Mouse (Mus musculus): ENCODE data around the gene Tpsb2. TPM values are rescaled to one million over a fixed set of nuclear protein-coding genes. Genes with fewer than 3 reads are reported as not detected.

Tpsb2 gene
- polyA plus RNA-seq, 1 experiment from 2014 or later, result 209 TPM

Other genes starting within 250 kb of the Tpsb2 start
- 6.1 and 6.6 TPM in 2 replicates for gene Ptx4, start 245.5 kb upstream of the Tpsb2 start, polyA plus RNA-seq (2015; fragmentation: Nextera tagmentation; extraction: Ambion mirVana)
- gene Clcn7, start 232.9 kb upstream of the Tpsb2 start, polyA plus RNA-seq (2015; fragmentation: Nextera tagmentation; extraction: Ambion mirVana), result 25.2 and 26.4 TPM in 2 replicates
- 0.08 TPM in 1 of 2 replicates, not detected in the other for gene Ccdc154, start 203.8 kb upstream of the Tpsb2 start, polyA plus RNA-seq (2015; fragmentation: Nextera tagmentation; extraction: Ambion mirVana)
- gene Gm38655, start 190.8 kb upstream of the Tpsb2 start, polyA plus RNA-seq (2015; fragmentation: Nextera tagmentation; extraction: Ambion mirVana), result not detected in 2 replicates
- gene BC003965, start 181.8 kb upstream of the Tpsb2 start, polyA plus RNA-seq (2015; fragmentation: Nextera tagmentation; extraction: Ambion mirVana), result 31.4 and 33.6 TPM in 2 replicates
- gene Unkl, start 177.9 kb upstream of the Tpsb2 start, polyA plus RNA-seq (2015; fragmentation: Nextera tagmentation; extraction: Ambion mirVana), result 9.1 and 9.9 TPM in 2 replicates
- 34.9 and 41.6 TPM in 2 replicates for gene Gnptg, start 126.2 kb upstream of the Tpsb2 start, polyA plus RNA-seq (2015; fragmentation: Nextera tagmentation; extraction: Ambion mirVana)
- 45.2 and 50.8 TPM in 2 replicates for gene Tsr3, start 126.1 kb upstream of the Tpsb2 start, polyA plus RNA-seq (2015; fragmentation: Nextera tagmentation; extraction: Ambion mirVana)
- 0.46 and 0.61 TPM in 2 replicates for gene Baiap3, start 109.9 kb upstream of the Tpsb2 start, polyA plus RNA-seq (2015; fragmentation: Nextera tagmentation; extraction: Ambion mirVana)
- 513 and 522 TPM in 2 replicates for gene Ube2i, start 91.7 kb upstream of the Tpsb2 start, polyA plus RNA-seq (2015; fragmentation: Nextera tagmentation; extraction: Ambion mirVana)
- 10.6 and 12.6 TPM in 2 replicates for gene Prss34, start 67.9 kb upstream of the Tpsb2 start, polyA plus RNA-seq (2015; fragmentation: Nextera tagmentation; extraction: Ambion mirVana)
- gene Prss28, start 57.7 kb upstream of the Tpsb2 start, polyA plus RNA-seq (2015; fragmentation: Nextera tagmentation; extraction: Ambion mirVana), result not detected in 2 replicates
- not detected in 2 replicates for gene Prss29, start 47.7 kb upstream of the Tpsb2 start, polyA plus RNA-seq (2015; fragmentation: Nextera tagmentation; extraction: Ambion mirVana)
- gene Tpsab1, start 20.7 kb upstream of the Tpsb2 start, polyA plus RNA-seq (2015; fragmentation: Nextera tagmentation; extraction: Ambion mirVana), result 5.0 and 5.3 TPM in 2 replicates
- gene Tpsg1, start 3.0 kb downstream of the Tpsb2 start, polyA plus RNA-seq (2015; fragmentation: Nextera tagmentation; extraction: Ambion mirVana), result 14.4 and 16.6 TPM in 2 replicates
- 3.8 and 4.8 TPM in 2 replicates for gene Cacna1h, start 67.5 kb downstream of the Tpsb2 start, polyA plus RNA-seq (2015; fragmentation: Nextera tagmentation; extraction: Ambion mirVana)
- not detected in 2 replicates for gene Tekt4, start 88.3 kb downstream of the Tpsb2 start, polyA plus RNA-seq (2015; fragmentation: Nextera tagmentation; extraction: Ambion mirVana)
- gene Sstr5, start 131.0 kb downstream of the Tpsb2 start, polyA plus RNA-seq (2015; fragmentation: Nextera tagmentation; extraction: Ambion mirVana), result 0.08 TPM in 1 of 2 replicates, not detected in the other
- gene Sox8, start 204.4 kb downstream of the Tpsb2 start, polyA plus RNA-seq (2015; fragmentation: Nextera tagmentation; extraction: Ambion mirVana), result 10.9 and 14.7 TPM in 2 replicates
- gene Lmf1, start 212.8 kb downstream of the Tpsb2 start, polyA plus RNA-seq (2015; fragmentation: Nextera tagmentation; extraction: Ambion mirVana), result 28.8 and 30.5 TPM in 2 replicates